Mouse (Mus musculus) bone marrow macrophage, adult 2 months (primary cell): ENCODE data around the gene Fgf12.

Source experiments
- CTCF ChIP-seq: IDR thresholded peaks from 2 replicates; pipeline ENCODE4 v1.5.1; 2012; ENCODE audit warnings: low read depth, mild to moderate bottlenecking, low read length, moderate library complexity
- POLR2A ChIP-seq: IDR thresholded peaks from 2 replicates; pipeline ENCODE4 v1.6.1; 2012; ENCODE audit warnings: mild to moderate bottlenecking, low read depth, low read length, borderline replicate concordance

DNA sequence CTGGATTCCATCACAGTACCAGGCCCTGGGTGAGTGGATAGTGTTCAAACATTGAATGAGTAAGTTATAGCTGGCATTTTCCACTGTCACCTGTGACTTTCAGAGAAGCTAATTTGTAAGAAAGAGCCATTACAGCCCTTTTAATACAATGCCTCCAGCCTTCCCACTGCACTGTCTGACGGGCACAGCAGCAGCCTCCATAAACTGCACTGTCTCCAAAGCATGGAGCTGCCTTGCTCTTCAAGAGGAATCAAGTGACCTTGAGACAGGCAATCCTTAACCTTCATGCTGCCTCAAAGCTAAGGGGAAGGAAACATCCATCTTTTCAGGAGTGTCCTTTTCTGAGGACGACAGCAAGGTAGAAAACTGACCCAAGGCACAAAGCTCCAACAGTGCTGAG, 345.0 kb downstream of the Fgf12 start:
- TF ChIP-seq POLR2A (no peak), CTCF (no peak)
